Comparison of ENCODE assay signal across 27 mouse cellular contexts in the genomic region with DNA sequence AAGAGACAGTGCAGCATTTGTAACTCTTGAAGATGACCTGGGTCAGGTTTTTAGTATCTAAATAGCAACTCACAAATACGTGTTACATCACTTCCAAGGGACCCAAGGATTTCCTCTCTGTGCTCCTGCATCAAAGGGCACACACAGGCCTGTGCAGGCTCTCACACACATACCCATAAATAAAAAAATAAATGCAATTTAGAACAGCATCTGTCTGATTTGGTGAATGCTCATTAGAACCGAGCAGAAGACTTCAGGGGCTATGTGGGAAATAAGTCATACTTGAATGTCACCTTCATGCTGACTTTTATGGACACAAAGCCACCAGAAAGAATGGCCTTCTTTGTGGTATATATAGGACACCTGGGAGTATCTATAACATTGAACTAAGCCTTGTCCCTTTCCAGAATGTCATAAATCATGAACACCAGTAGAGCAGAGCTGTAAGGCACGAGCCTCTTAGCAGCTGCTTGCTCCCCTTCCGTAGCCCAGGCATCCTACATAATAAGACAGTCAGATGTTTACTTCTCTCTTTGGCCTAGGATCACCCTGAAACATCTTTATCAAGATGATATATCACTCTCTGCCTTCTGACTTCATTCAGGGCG.
DNase-seq lines count a peak whose midpoint lies in the region; ATAC-seq lines count a peak whose summit lies in the region.
"Had no signal": no experiment of that assay in that cellular context is flagged by ENCODE, and none has a peak within 500 bp of the region (broad histone marks: within the 10 kb centered on the region; RNA-seq: fewer than 3 reads in every experiment).

No protein-coding gene starts in this region.

- 55% methylated on average over 5 of the region's 5 CpGs for WGBS in neural tube, embryonic 11.5 days
- 46% methylated on average over 5 of the region's 5 CpGs for WGBS in neural tube, embryonic 15.5 days
- 60% methylated on average over 5 of the region's 5 CpGs for WGBS in intestine, embryonic 16.5 days

- H3K4me2 ChIP-seq in neural tube, embryonic 11.5 days (ENCODE audit: low read depth): no peak overlapping the region
- H3K4me2 ChIP-seq in neural tube, embryonic 15.5 days: no peak overlapping the region
- no peak overlapping the region for H3K4me2 ChIP-seq in intestine, embryonic 16.5 days (ENCODE audit: low read depth, low read length)
- H3K4me2 ChIP-seq: embryonic facial prominence, embryonic 13.5 days; embryonic facial prominence, embryonic 15.5 days; forebrain, embryonic 12.5 days had no signal

- no peak overlapping the region for H3K4me3 ChIP-seq in neural tube, embryonic 11.5 days (ENCODE audit: low read depth, low read length)
- H3K4me3 ChIP-seq in neural tube, embryonic 15.5 days (replicated peaks): no peak overlapping the region
- H3K4me3 ChIP-seq in intestine, embryonic 16.5 days (ENCODE audit: low read length): no peak overlapping the region
- H3K4me3 ChIP-seq: embryonic facial prominence, embryonic 13.5 days; embryonic facial prominence, embryonic 15.5 days; erythroblast, embryonic 14.5 days; forebrain, embryonic 10.5 days; forebrain, embryonic 12.5 days had no signal

- no peaks in the 10 kb centered on the region for H3K4me1 ChIP-seq in neural tube, embryonic 11.5 days (ENCODE audit: control insufficient read depth, insufficient read depth, low read length)
- no peaks in the 10 kb centered on the region for H3K4me1 ChIP-seq in neural tube, embryonic 15.5 days
- H3K4me1 ChIP-seq in intestine, embryonic 16.5 days (ENCODE audit: control insufficient read depth, insufficient read depth, low read length): no peaks in the 10 kb centered on the region
- H3K4me1 ChIP-seq: embryonic facial prominence, embryonic 13.5 days; embryonic facial prominence, embryonic 15.5 days; forebrain, embryonic 10.5 days; forebrain, embryonic 12.5 days had no signal

- peak; percentile 7 for DNase-seq in embryo, embryonic 11 days
- DNase-seq in embryo, embryonic 9.5 days (ENCODE audit: extremely low spot score): no peak
- no peak for DNase-seq in neural tube, embryonic 11.5 days (ENCODE audit: low spot score)
- peak; percentile 23 for DNase-seq in mesoderm, embryonic 11.5 days (ENCODE audit: low read depth, low spot score)
- DNase-seq: adrenal gland, adult 8-10 months; adrenal gland, postnatal 14 days; adrenal gland, postnatal 36 days; B cell, adult 2 months; cerebellum, adult 11-12 months; cerebellum, adult 2 months; cerebellum, adult 9-10 months; cerebellum, postnatal 14 days; cerebellum, postnatal 36 days had no signal

- H3K36me3 ChIP-seq in neural tube, embryonic 11.5 days (ENCODE audit: control insufficient read depth, insufficient read depth, low read length): no peaks in the 10 kb centered on the region
- H3K36me3 ChIP-seq in neural tube, embryonic 15.5 days: no peaks in the 10 kb centered on the region
- H3K36me3 ChIP-seq in intestine, embryonic 16.5 days (ENCODE audit: control insufficient read depth, insufficient read depth, low read length): no peaks in the 10 kb centered on the region
- H3K36me3 ChIP-seq: embryonic facial prominence, embryonic 13.5 days; embryonic facial prominence, embryonic 15.5 days; forebrain, embryonic 10.5 days; forebrain, embryonic 12.5 days; G1E had no signal

- no peaks in the 10 kb centered on the region for H3K9me3 ChIP-seq in neural tube, embryonic 11.5 days (ENCODE audit: control insufficient read depth, low read length)
- no peaks in the 10 kb centered on the region for H3K9me3 ChIP-seq in neural tube, embryonic 15.5 days (replicated peaks)
- no peaks in the 10 kb centered on the region for H3K9me3 ChIP-seq in intestine, embryonic 16.5 days (ENCODE audit: control insufficient read depth, low read length)
- H3K9me3 ChIP-seq: embryonic facial prominence, embryonic 13.5 days; embryonic facial prominence, embryonic 15.5 days; forebrain, embryonic 10.5 days; forebrain, embryonic 12.5 days; G1E had no signal

- H3K9ac ChIP-seq in neural tube, embryonic 11.5 days (ENCODE audit: low read length): no peak overlapping the region
- H3K9ac ChIP-seq in neural tube, embryonic 15.5 days (replicated peaks): no peak overlapping the region
- no peak overlapping the region for H3K9ac ChIP-seq in intestine, embryonic 16.5 days (ENCODE audit: low read depth, low read length)
- H3K9ac ChIP-seq: embryonic facial prominence, embryonic 13.5 days; embryonic facial prominence, embryonic 15.5 days; forebrain, embryonic 12.5 days had no signal

- no peaks in the 10 kb centered on the region for H3K27me3 ChIP-seq in neural tube, embryonic 11.5 days (ENCODE audit: control insufficient read depth, insufficient read depth, low read length)
- no peaks in the 10 kb centered on the region for H3K27me3 ChIP-seq in neural tube, embryonic 15.5 days (replicated peaks)
- no peaks in the 10 kb centered on the region for H3K27me3 ChIP-seq in intestine, embryonic 16.5 days (replicated peaks; ENCODE audit: control insufficient read depth, insufficient read depth, low read length)
- H3K27me3 ChIP-seq: CH12.LX; embryonic facial prominence, embryonic 13.5 days; embryonic facial prominence, embryonic 15.5 days; forebrain, embryonic 12.5 days had no signal

- peak; percentile 56 for ATAC-seq in neural tube, embryonic 11.5 days (ENCODE audit: insufficient read depth, low FRiP score, low TSS enrichment)
- no peak for ATAC-seq in neural tube, embryonic 15.5 days (ENCODE audit: low FRiP score)
- ATAC-seq in intestine, embryonic 16.5 days: no peak
- ATAC-seq: activated CD4-positive, CD25-positive, alpha-beta regulatory T cell, adult 4 months; CD4-positive, CD25-positive, alpha-beta regulatory T cell, adult 4 months; forebrain, embryonic 14.5 days; forebrain, embryonic 16.5 days; Patski had no signal

- no peak overlapping the region for H3K27ac ChIP-seq in neural tube, embryonic 11.5 days (ENCODE audit: low read depth, low read length)
- H3K27ac ChIP-seq in neural tube, embryonic 15.5 days (replicated peaks): no peak overlapping the region
- H3K27ac ChIP-seq in intestine, embryonic 16.5 days (ENCODE audit: low read length): no peak overlapping the region
- H3K27ac ChIP-seq: embryonic facial prominence, embryonic 13.5 days; embryonic facial prominence, embryonic 15.5 days; forebrain, embryonic 10.5 days; forebrain, embryonic 12.5 days had no signal

Comparison
In these comparisons a context has a peak if more than half of its experiments do, and no peak if none do; other contexts are left out.
1. DNase-seq: peak in embryo, embryonic 11 days (single experiment) and mesoderm, embryonic 11.5 days (single experiment); none in embryo, embryonic 9.5 days (single experiment) and neural tube, embryonic 11.5 days (single experiment).